Mouse (Mus musculus): ENCODE measurements around the gene Ppfibp1. TPM values are rescaled to one million over a fixed set of nuclear protein-coding genes. Genes with fewer than 3 reads are reported as not detected.

Ppfibp1 gene
- total RNA-seq, 2 experiments from 2014 or later = 115 to 130 TPM

- DNase-seq = no peak
These were observed 70.4 kb downstream of the Ppfibp1 start for GRCm38 (mm10) chr6:146958694-146959093.

- DNase-seq = peak; percentile 35 to 41
These were observed 71.8 kb downstream of the Ppfibp1 start for GRCm38 (mm10) chr6:146959908-146960680.

DNA sequence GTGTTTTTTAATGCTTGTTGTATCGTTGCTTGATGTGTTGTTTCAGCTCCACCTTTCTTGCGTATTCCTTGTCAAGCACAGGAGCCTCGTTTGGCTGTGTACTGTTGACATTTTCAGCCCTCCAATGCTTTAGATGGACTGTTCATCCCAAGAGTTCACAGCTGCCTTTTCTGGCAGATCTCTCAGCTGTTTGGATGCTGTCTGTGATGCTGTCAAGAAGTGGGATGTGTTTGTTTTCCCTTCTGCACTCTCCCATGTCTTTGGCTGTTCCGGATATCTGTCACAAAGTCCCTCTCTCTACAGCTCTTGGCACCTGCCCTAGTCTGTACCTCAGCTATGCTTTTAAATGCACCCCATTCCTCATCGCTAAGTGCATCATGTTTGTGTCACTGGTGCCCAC, 72.7 kb downstream of the Ppfibp1 start:
- DNase-seq = peak; percentile 52 to 53

- peak; percentile 30 to 61 for DNase-seq
These were observed 73.7 kb downstream of the Ppfibp1 start for GRCm38 (mm10) chr6:146961832-146962481.

GRCm38 (mm10) chr6:146963396-146964150, 75.3 kb downstream of the Ppfibp1 start:
- DNase-seq = no peak

GRCm38 (mm10) chr6:146965139-146965772, 77.0 kb downstream of the Ppfibp1 start:
- DNase-seq = no peak

DNA sequence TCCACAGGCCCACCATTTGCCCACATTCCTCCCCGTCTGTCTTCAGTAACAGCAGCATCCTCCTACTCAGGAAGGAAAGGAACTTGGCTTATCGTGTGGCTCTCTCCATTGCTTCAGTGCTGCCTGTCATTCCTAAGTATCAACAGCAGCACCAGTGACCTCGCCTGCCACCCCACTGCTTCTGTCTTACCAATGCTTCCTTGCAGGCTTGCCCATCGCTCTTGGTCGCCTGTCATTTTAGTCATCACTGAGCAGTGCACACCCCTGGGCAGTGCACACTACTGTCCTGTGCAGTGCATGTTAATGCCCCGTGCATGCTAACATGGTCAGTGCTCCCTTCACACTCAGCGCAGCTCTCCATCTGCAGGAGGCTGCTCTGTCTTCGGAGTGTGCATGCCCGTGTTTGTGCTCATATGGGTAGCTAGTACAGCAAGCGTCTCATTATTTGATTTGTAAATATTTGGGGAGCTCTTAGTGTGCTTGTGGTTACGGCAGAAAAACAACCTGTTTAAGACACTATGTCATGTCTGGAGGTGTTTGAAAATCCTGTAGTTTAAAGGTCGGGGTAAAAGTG, 78.2 kb downstream of the Ppfibp1 start:
- DNase-seq = no peak

DNA sequence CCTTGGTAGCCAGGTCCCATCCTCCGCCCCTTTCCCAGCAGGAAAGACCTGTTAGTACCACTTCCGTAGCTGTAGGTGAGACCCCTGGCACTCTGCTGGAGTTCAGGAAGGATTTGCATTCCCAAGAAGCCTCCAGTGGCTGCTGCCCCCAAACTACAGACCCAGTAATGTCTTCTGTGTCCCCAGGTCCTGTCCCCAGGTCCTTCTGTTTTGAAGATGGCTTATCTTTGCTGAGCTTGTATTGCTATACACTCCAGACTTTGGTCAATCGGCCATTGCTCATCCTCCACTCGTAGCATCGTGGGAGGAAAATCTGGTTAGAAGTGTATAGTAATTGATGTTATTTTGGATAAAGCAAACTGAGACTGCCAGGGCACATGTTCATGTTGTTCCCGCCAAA, 79.5 kb downstream of the Ppfibp1 start:
- no peak for DNase-seq

- no peak for DNase-seq
These were observed 82.5 kb downstream of the Ppfibp1 start for GRCm38 (mm10) chr6:146970811-146971210.

DNA sequence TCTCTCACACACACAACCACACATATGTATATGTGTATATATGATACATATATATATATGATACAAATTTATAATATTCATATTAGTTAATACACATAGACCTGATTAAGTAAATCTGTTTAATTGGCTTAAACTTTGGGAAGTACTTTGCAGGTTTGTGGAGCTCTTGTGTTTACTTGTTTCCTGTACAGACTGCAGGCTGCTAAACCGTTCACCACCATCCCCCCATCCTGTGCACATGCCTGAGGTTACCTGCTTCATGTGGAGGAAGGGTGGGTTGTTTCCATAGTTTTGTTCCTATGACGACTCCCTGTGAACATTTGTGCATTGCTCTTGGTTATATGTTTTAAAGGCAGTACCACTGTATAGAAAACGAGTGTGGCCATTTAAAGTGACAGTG, 83.1 kb downstream of the Ppfibp1 start:
- no peak for DNase-seq

DNA sequence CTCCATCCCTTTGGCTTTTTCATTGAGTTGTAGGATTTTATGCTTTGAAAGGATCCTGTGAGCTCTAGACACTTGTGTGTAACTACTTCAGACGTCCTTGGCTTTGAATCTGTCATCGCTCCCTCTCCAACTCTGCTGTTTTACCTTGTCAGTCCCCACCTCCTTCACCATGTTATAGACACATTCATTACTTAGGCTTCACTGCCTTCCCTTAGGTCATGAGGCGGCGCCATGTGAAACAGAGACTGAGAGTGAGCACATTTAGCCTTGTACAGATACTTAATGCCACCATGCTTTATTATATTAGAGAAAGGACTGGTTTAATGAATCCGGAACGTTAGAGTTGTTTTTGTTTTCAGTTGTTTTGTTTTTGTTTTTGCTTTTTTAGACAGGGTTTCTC, 83.7 kb downstream of the Ppfibp1 start:
- no peak for DNase-seq

DNA sequence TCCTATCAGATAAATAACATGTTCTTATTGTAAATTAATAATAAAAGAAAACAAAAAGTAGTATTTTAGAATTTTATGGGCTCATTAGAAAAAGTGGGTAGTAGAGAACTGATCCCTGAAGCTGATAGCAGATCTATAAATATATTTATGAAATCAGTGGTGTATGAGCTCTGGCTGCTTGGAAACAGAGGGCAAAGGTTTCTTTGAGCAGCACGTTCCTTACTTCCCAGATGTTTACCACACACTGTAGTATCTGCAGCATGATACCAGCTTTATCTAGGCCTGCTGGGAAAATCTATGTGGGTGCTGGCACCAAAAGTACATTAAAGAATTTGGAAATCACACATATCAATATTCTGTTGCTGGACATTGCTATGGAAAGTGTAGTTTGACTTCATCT, 84.5 kb downstream of the Ppfibp1 start:
- no peak for DNase-seq

DNA sequence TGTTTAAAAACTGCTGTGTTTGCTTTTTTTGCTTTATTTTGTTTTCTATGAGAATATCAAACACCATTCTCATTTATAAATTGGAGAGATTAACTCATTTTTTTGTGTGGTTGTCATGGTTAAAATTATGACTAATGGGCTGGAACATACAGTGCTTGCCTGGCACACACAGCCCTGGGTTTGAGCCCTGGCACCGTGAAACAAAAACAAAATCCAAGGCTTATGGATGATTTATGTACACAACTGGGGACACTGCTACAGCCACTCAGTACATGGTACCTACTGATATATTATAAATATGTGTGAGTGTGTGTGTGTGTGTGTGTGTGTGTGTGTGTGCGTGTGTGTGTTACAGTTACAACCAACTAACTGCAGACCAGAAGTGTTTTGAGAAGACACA, 85.1 kb downstream of the Ppfibp1 start:
- no peak for DNase-seq

- no peak for DNase-seq
These were observed 85.5 kb downstream of the Ppfibp1 start for GRCm38 (mm10) chr6:146973830-146974229.

- no peak for DNase-seq
These were observed 88.2 kb downstream of the Ppfibp1 start for GRCm38 (mm10) chr6:146976446-146976845.

DNA sequence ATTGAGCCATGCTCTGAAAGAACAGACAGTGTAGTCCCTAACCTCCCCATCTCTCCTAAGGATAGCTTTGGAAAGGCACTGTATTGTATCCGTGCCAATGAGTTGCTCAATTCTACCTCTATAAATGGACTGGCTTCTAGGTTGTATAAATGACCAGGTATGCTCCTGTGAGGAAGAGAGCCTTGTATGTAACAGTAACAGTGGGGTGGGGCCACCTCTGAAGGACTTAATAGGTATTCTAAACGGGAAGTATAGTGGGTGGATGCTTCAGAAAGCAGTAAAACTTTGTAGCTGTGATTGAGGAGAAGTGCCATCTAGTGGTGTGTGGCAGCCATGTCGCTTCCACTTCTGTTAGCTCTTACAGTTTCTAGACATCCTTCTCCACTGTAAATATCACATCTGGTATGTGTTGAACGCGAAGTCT, 90.4 kb downstream of the Ppfibp1 start:
- peak; percentile 51 to 60 for DNase-seq

GRCm38 (mm10) chr6:146979115-146979744, 90.9 kb downstream of the Ppfibp1 start:
- DNase-seq = no peak

DNA sequence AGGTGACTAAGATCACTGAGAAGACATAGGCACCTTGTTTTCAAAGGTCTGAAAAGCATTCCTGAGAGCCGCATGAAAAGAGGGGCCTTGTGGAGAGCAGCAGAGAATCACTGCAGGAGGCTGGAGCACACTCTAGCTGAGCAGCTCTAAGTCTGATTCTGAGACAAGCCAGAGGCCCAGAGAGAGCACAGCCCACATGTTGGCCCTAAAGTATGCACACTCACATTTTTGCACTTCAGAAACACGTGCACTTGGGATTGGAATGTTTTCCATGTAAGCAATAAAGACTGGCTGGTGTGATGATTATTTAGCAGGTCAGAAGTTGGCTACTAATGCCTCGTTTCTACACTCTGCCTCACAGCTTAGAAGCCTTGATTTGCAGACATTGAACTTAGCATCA, 91.7 kb downstream of the Ppfibp1 start:
- no peak for DNase-seq

DNA sequence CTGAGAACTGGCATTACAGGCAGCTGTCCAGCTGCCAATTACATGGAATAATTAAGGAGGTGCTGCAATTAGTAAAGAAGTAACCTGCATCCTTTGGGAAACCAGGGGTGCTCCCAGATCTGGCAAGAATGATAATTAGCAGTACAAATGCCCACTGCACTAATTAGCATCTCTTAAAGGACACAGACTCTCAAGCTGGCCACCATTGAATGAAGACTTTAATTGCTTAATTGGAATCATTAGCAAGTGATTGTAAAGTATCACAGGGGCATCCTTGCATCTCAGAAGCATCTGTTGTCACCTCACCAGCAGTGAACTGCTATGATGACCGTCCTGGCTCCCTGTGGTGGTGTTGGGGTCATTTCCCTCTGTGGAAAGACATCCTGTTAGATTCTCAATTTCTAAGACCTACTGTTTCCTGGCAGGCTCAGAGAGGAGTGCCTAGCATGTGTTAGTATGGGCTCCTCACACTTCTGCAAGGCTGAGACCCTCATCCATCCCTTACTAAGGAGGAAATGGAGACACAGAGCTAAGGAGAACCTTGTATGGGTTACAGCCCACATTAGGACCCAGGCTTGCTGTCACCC, 93.1 kb downstream of the Ppfibp1 start:
- no peak for DNase-seq

- peak in 1 of 2 experiments; percentile 12 for DNase-seq
These were observed 96.3 kb downstream of the Ppfibp1 start for GRCm38 (mm10) chr6:146984569-146984968.

GRCm38 (mm10) chr6:146994236-146994635, 105.9 kb downstream of the Ppfibp1 start:
- peak; percentile 55 to 86 for DNase-seq
